Mouse (Mus musculus): ENCODE measurements at regions not wholly inside any gene's neighbourhood (a gene's known extent, or its start where the extent isn't known, plus 50 kb on each side); places are given as distances from the start of the nearest gene placed in this dataset.

DNA sequence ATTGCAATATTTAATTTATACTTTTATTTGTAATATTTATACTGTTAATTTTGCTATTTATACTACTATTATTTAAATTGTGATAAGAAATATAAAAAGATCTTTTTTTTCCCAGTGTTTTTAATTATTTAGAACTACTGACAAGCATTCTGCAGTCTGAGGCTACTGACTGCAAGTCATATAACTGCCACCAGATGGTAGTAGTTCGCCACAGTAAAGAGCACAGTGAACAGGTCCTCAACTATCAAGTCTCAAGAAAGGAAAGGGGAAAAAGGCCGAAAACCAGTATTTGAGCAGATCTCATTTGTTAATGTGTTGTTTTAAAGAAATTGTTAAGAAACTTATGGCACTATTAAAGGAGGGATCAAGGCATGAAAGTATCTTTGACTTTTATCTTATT lies 289.6 kb upstream of the Kcnh7 start:
- H3K27ac ChIP-seq (replicated peaks): no peak overlapping the region
- ATAC-seq (ENCODE audit: insufficient number of reproducible peaks, low FRiP score, low TSS enrichment, low read depth): no peak
- WGBS: 19% methylated on average over 2 of the region's 2 CpGs

GRCm38 (mm10) chr2:63472248-63472647 lies 288.2 kb upstream of the Kcnh7 start:
- H3K27ac ChIP-seq (replicated peaks): no peak overlapping the region
- no peaks in the 10 kb centered on the region for H3K9me3 ChIP-seq (replicated peaks)
- 43% methylated on average over 2 of the region's 2 CpGs for WGBS
- H3K27me3 ChIP-seq: no peaks in the 10 kb centered on the region
- no peak overlapping the region for H3K9ac ChIP-seq
- no peaks in the 10 kb centered on the region for H3K4me1 ChIP-seq
- no peak overlapping the region for H3K4me2 ChIP-seq (replicated peaks)
- no peak for ATAC-seq (ENCODE audit: insufficient number of reproducible peaks, low FRiP score, low TSS enrichment, low read depth)
- no peaks in the 10 kb centered on the region for H3K36me3 ChIP-seq
- H3K4me3 ChIP-seq (replicated peaks): no peak overlapping the region

More for the DNA sequence above, 289.6 kb upstream of the Kcnh7 start:
- H3K27me3 ChIP-seq: no peaks in the 10 kb centered on the region
- no peaks in the 10 kb centered on the region for H3K4me1 ChIP-seq
- H3K4me3 ChIP-seq (replicated peaks): no peak overlapping the region
- H3K36me3 ChIP-seq: no peaks in the 10 kb centered on the region
- no peaks in the 10 kb centered on the region for H3K9me3 ChIP-seq (replicated peaks)
- H3K4me2 ChIP-seq (replicated peaks): no peak overlapping the region
- H3K9ac ChIP-seq: no peak overlapping the region

- H3K27me3 ChIP-seq: no peaks in the 10 kb centered on the region
- no peak for ATAC-seq (ENCODE audit: insufficient number of reproducible peaks, low FRiP score, low TSS enrichment, low read depth)
- H3K4me3 ChIP-seq (replicated peaks): no peak overlapping the region
- no peaks in the 10 kb centered on the region for H3K4me1 ChIP-seq
- WGBS: 81% methylated on average over 2 of the region's 2 CpGs
- no peak overlapping the region for H3K4me2 ChIP-seq (replicated peaks)
- H3K36me3 ChIP-seq: no peaks in the 10 kb centered on the region
- H3K9me3 ChIP-seq (replicated peaks): no peaks in the 10 kb centered on the region
- H3K27ac ChIP-seq (replicated peaks): no peak overlapping the region
- no peak overlapping the region for H3K9ac ChIP-seq
Observed at GRCm38 (mm10) chr2:63459112-63459511, 275.0 kb upstream of the Kcnh7 start.

- H3K36me3 ChIP-seq: no peaks in the 10 kb centered on the region
- ATAC-seq (ENCODE audit: insufficient number of reproducible peaks, low FRiP score, low TSS enrichment, low read depth): no peak
- H3K27ac ChIP-seq (replicated peaks): no peak overlapping the region
- 56% methylated on average over 10 of the region's 10 CpGs for WGBS
- H3K4me1 ChIP-seq: no peaks in the 10 kb centered on the region
- H3K27me3 ChIP-seq: no peaks in the 10 kb centered on the region
- H3K9me3 ChIP-seq (replicated peaks): no peaks in the 10 kb centered on the region
- no peak overlapping the region for H3K9ac ChIP-seq
- H3K4me2 ChIP-seq (replicated peaks): no peak overlapping the region
- no peak overlapping the region for H3K4me3 ChIP-seq (replicated peaks)
Observed at GRCm38 (mm10) chr2:63454263-63455011, 270.4 kb upstream of the Kcnh7 start.

DNA sequence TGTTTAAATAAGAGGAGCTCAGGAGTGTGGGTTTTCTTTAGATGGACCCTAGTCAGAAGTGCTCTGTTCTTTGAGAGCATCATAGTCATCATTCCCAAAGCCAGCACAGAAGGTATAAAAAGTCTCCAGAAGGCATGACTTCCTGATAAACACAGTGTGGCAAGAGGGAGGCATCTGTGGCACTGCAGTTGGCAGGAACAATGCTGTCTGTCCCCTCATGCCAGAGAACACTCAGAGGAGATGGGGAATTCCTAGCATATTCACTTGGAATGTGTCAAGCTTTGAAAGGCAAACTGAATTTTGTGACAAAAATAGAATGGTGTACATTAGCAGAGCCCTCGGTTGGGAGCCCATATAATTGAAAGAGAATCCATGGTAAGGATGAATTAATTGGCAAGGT lies 268.8 kb upstream of the Kcnh7 start:
- Histone ChIP-seq H3K9me3 (replicated peaks) (no peaks in the 10 kb centered on the region), H3K4me2 (replicated peaks) (no peak overlapping the region), H3K27me3 (no peaks in the 10 kb centered on the region), H3K4me1 (no peaks in the 10 kb centered on the region), H3K27ac (replicated peaks) (no peak overlapping the region), H3K4me3 (replicated peaks) (no peak overlapping the region), H3K9ac (no peak overlapping the region), H3K36me3 (no peaks in the 10 kb centered on the region)
- ATAC-seq (ENCODE audit: insufficient number of reproducible peaks, low FRiP score, low TSS enrichment, low read depth): no peak
- WGBS: 32% methylated on average over 1 of the region's 1 CpGs

GRCm38 (mm10) chr2:63452164-63452563 lies 268.1 kb upstream of the Kcnh7 start:
- H3K4me2 ChIP-seq (replicated peaks): no peak overlapping the region
- no peak for ATAC-seq (ENCODE audit: insufficient number of reproducible peaks, low FRiP score, low TSS enrichment, low read depth)
- no peak overlapping the region for H3K27ac ChIP-seq (replicated peaks)
- no peaks in the 10 kb centered on the region for H3K27me3 ChIP-seq
- H3K4me1 ChIP-seq: no peaks in the 10 kb centered on the region
- no peaks in the 10 kb centered on the region for H3K9me3 ChIP-seq (replicated peaks)
- no peak overlapping the region for H3K4me3 ChIP-seq (replicated peaks)
- no peak overlapping the region for H3K9ac ChIP-seq
- WGBS: 67% methylated on average over 1 of the region's 1 CpGs
- H3K36me3 ChIP-seq: no peaks in the 10 kb centered on the region

GRCm38 (mm10) chr2:63434327-63434726 lies 250.2 kb upstream of the Kcnh7 start:
- Histone ChIP-seq H3K36me3 (no peaks in the 10 kb centered on the region), H3K4me2 (replicated peaks) (no peak overlapping the region), H3K4me1 (no peaks in the 10 kb centered on the region), H3K27ac (replicated peaks) (no peak overlapping the region), H3K9me3 (replicated peaks) (no peaks in the 10 kb centered on the region), H3K9ac (no peak overlapping the region), H3K27me3 (no peaks in the 10 kb centered on the region), H3K4me3 (replicated peaks) (no peak overlapping the region)
- ATAC-seq (ENCODE audit: insufficient number of reproducible peaks, low FRiP score, low TSS enrichment, low read depth): no peak

DNA sequence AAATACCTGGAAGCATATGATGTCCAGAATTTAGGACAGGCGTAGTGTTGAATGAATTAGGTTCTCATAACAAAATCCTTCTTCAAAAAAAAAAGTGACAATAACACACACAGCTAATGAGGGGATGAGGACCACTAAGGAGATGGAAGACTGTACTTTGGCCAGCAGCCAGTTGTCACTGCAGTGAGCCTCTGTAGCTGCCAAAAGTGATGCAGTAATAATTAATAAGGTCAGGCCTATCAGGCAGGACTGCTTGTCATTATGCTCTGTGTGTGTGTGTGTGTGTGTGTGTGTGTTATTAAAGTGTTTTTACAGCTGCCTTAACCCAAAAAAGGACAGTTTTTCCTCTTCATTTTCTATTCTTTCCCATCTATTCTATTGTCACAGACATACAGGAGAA lies 221.3 kb upstream of the Kcnh7 start:
- no peaks in the 10 kb centered on the region for H3K36me3 ChIP-seq
- H3K9ac ChIP-seq: no peak overlapping the region
- no peaks in the 10 kb centered on the region for H3K9me3 ChIP-seq (replicated peaks)
- H3K4me3 ChIP-seq (replicated peaks): no peak overlapping the region
- no peak overlapping the region for H3K4me2 ChIP-seq (replicated peaks)
- no peak for ATAC-seq (ENCODE audit: insufficient number of reproducible peaks, low FRiP score, low TSS enrichment, low read depth)
- no peak overlapping the region for H3K27ac ChIP-seq (replicated peaks)
- no peaks in the 10 kb centered on the region for H3K4me1 ChIP-seq
- H3K27me3 ChIP-seq: no peaks in the 10 kb centered on the region
- 83% methylated on average over 1 of the region's 1 CpGs for WGBS
